In the genomic region with DNA sequence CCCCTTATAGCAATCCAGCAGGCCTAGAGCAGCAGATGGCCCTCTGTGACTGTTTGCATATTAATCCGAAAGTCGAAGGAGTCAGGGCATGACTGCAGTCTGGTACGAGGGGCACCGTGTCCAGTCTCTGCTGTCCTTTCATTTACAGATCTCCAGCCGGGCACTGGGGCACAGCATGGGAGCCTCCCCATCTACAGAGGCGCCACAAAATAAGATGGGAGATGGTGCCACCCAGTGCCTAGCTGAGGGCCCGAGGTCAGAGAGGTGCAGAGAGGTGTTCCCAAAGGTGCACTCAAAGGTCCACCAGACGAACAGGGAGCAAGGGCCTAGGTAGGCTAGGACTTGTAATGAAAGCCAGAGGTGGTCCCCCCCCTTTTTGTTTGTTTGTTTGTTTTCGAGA, we compare ENCODE assay signal across 11 mouse cellular contexts. TPM values are rescaled to one million over a fixed set of nuclear protein-coding genes. Genes with fewer than 3 reads are reported as not detected.
DNase-seq lines count a peak whose midpoint lies in the region; ATAC-seq and TF ChIP-seq lines count a peak whose summit lies in the region.
"Had no signal": no experiment of that assay in that cellular context is flagged by ENCODE, and none has a peak within 500 bp of the region (broad histone marks: within the 10 kb centered on the region; RNA-seq: fewer than 3 reads in every experiment).

No protein-coding gene starts in this region.

- H3K27ac ChIP-seq in heart, embryonic 15.5 days: peak overlapping the region; percentile 98
- H3K27ac ChIP-seq in midbrain, postnatal 0 days (ENCODE audit: low read depth, low read length): peak overlapping the region; percentile 38; the same call in 1 of the 2 replicates
- no peak overlapping the region; the same call in 1 of the 2 replicates for H3K27ac ChIP-seq in midbrain, embryonic 11.5 days (ENCODE audit: low read depth, low read length)
- peak overlapping the region; percentile 12 for H3K27ac ChIP-seq in hindbrain, embryonic 12.5 days
- H3K27ac ChIP-seq in neural tube, embryonic 14.5 days (ENCODE audit: low read depth, low read length): peak overlapping the region; percentile 45; the same call in 1 of the 2 replicates
- H3K27ac ChIP-seq in forebrain, embryonic 12.5 days: no peak overlapping the region

- 71% methylated on average over 9 of the region's 9 CpGs for WGBS in heart, embryonic 15.5 days
- 68% methylated on average over 9 of the region's 9 CpGs for WGBS in midbrain, postnatal 0 days
- 85% methylated on average over 9 of the region's 9 CpGs for WGBS in midbrain, embryonic 11.5 days
- whole genome bisulfite sequencing in hindbrain, embryonic 12.5 days: 75% methylated on average over 9 of the region's 9 CpGs
- WGBS in neural tube, embryonic 14.5 days: 76% methylated on average over 9 of the region's 9 CpGs
- 91% methylated on average over 9 of the region's 9 CpGs for WGBS in forebrain, embryonic 12.5 days

- intact Hi-C loops in heart, postnatal 36 days (cut with DNase I): loop anchor here (2.0 kb wide), 1 partner anchor 18 kb away; no protein-coding TSS in a partner anchor

- ATAC-seq in heart, embryonic 15.5 days (replicated peaks; ENCODE audit: insufficient number of reproducible peaks, insufficient read depth, low FRiP score, low read depth): no peak
- no peak for ATAC-seq in midbrain, postnatal 0 days (ENCODE audit: low FRiP score)
- no peak for ATAC-seq in midbrain, embryonic 11.5 days (ENCODE audit: low FRiP score)
- ATAC-seq in hindbrain, embryonic 12.5 days (ENCODE audit: low FRiP score): no peak
- ATAC-seq in neural tube, embryonic 14.5 days (ENCODE audit: low read depth): no peak
- no peak for ATAC-seq in forebrain, embryonic 12.5 days (ENCODE audit: low FRiP score)

- peak overlapping the region; percentile 78 for H3K9ac ChIP-seq in heart, embryonic 15.5 days
- H3K9ac ChIP-seq in midbrain, postnatal 0 days (replicated peaks; ENCODE audit: low read length, poor library complexity, severe bottlenecking): 0 out of 2 replicates have a peak overlapping the region, but pooled peaks have one; percentile 8
- no peak overlapping the region for H3K9ac ChIP-seq in midbrain, embryonic 11.5 days (ENCODE audit: low read length)
- no peak overlapping the region for H3K9ac ChIP-seq in hindbrain, embryonic 12.5 days
- H3K9ac ChIP-seq in neural tube, embryonic 14.5 days (replicated peaks; ENCODE audit: low read depth, low read length): 0 out of 2 replicates have a peak overlapping the region, but pooled peaks have one; percentile 13
- H3K9ac ChIP-seq in forebrain, embryonic 12.5 days: no peak overlapping the region

- H3K36me3 ChIP-seq in heart, embryonic 15.5 days: no peaks in the 10 kb centered on the region
- H3K36me3 ChIP-seq in midbrain, postnatal 0 days (ENCODE audit: insufficient read depth, low read length): peaks cover 4% of the 10 kb centered on the region; the same call in 1 of the 2 replicates
- H3K36me3 ChIP-seq in midbrain, embryonic 11.5 days (ENCODE audit: control insufficient read depth, insufficient read depth, low read length): no peaks in the 10 kb centered on the region
- no peaks in the 10 kb centered on the region for H3K36me3 ChIP-seq in hindbrain, embryonic 12.5 days
- H3K36me3 ChIP-seq in neural tube, embryonic 14.5 days (ENCODE audit: control insufficient read depth, insufficient read depth, low read length): no peaks in the 10 kb centered on the region
- H3K36me3 ChIP-seq in forebrain, embryonic 12.5 days (replicated peaks): no peaks in the 10 kb centered on the region; the same call in 1 of the 2 replicates

- peak overlapping the region; percentile 81; the same call in 1 of the 2 replicates for H3K4me3 ChIP-seq in heart, embryonic 15.5 days
- no peak overlapping the region for H3K4me3 ChIP-seq in midbrain, postnatal 0 days (ENCODE audit: low read depth, low read length)
- no peak overlapping the region for H3K4me3 ChIP-seq in midbrain, embryonic 11.5 days (ENCODE audit: low read depth, low read length)
- no peak overlapping the region for H3K4me3 ChIP-seq in hindbrain, embryonic 12.5 days
- no peak overlapping the region for H3K4me3 ChIP-seq in neural tube, embryonic 14.5 days (ENCODE audit: low read depth, low read length)
- no peak overlapping the region for H3K4me3 ChIP-seq in forebrain, embryonic 12.5 days (replicated peaks)

- TF ChIP-seq CTCF in midbrain, postnatal 0 days (IDR thresholded peaks at IDR 0.05): no peak

- no peak for DNase-seq in heart, postnatal 36 days
- DNase-seq in midbrain, postnatal 0 days (ENCODE audit: low spot score): no peak
- no peak for DNase-seq in midbrain, embryonic 11.5 days (ENCODE audit: low spot score, missing footprints)
- no peak for DNase-seq in cerebellum, adult 9-11 months
- DNase-seq: gastrocnemius, postnatal 36 days had no signal

- H3K4me1 ChIP-seq in heart, embryonic 15.5 days (replicated peaks): peaks cover 90% of the 10 kb centered on the region
- no peaks in the 10 kb centered on the region for H3K4me1 ChIP-seq in midbrain, postnatal 0 days (ENCODE audit: insufficient read depth, low read length)
- peaks cover 7% of the 10 kb centered on the region for H3K4me1 ChIP-seq in midbrain, embryonic 11.5 days (ENCODE audit: control insufficient read depth, insufficient read depth, low read length)
- H3K4me1 ChIP-seq in hindbrain, embryonic 12.5 days: peaks cover 48% of the 10 kb centered on the region
- H3K4me1 ChIP-seq in neural tube, embryonic 14.5 days (ENCODE audit: control insufficient read depth, insufficient read depth, low read length): peaks cover 13% of the 10 kb centered on the region
- H3K4me1 ChIP-seq in forebrain, embryonic 12.5 days: peaks cover 17% of the 10 kb centered on the region

- H3K9me3 ChIP-seq in heart, embryonic 15.5 days (replicated peaks): no peaks in the 10 kb centered on the region
- no peaks in the 10 kb centered on the region for H3K9me3 ChIP-seq in midbrain, postnatal 0 days (ENCODE audit: low read length)
- no peaks in the 10 kb centered on the region for H3K9me3 ChIP-seq in midbrain, embryonic 11.5 days (ENCODE audit: control insufficient read depth, low read length)
- no peaks in the 10 kb centered on the region for H3K9me3 ChIP-seq in hindbrain, embryonic 12.5 days (replicated peaks)
- H3K9me3 ChIP-seq in neural tube, embryonic 14.5 days (ENCODE audit: control insufficient read depth, low read length): no peaks in the 10 kb centered on the region
- no peaks in the 10 kb centered on the region for H3K9me3 ChIP-seq in forebrain, embryonic 12.5 days

- peak overlapping the region; percentile 81 for H3K4me2 ChIP-seq in heart, embryonic 15.5 days
- no peak overlapping the region for H3K4me2 ChIP-seq in midbrain, postnatal 0 days (ENCODE audit: low read depth, low read length, poor library complexity, severe bottlenecking)
- no peak overlapping the region for H3K4me2 ChIP-seq in midbrain, embryonic 11.5 days
- H3K4me2 ChIP-seq in hindbrain, embryonic 12.5 days (replicated peaks): no peak overlapping the region
- H3K4me2 ChIP-seq in neural tube, embryonic 14.5 days (ENCODE audit: low read depth, low read length): no peak overlapping the region
- H3K4me2 ChIP-seq in forebrain, embryonic 12.5 days: no peak overlapping the region

- no peaks in the 10 kb centered on the region for H3K27me3 ChIP-seq in heart, embryonic 15.5 days
- H3K27me3 ChIP-seq in midbrain, postnatal 0 days (ENCODE audit: insufficient read depth, low read length): no peaks in the 10 kb centered on the region
- H3K27me3 ChIP-seq in midbrain, embryonic 11.5 days (ENCODE audit: control insufficient read depth, insufficient read depth, low read length): no peaks in the 10 kb centered on the region
- 0 out of 2 replicates have a peak, but pooled peaks cover 9% of the 10 kb centered on the region for H3K27me3 ChIP-seq in hindbrain, embryonic 12.5 days
- no peaks in the 10 kb centered on the region for H3K27me3 ChIP-seq in neural tube, embryonic 14.5 days (ENCODE audit: control insufficient read depth, insufficient read depth, low read length)
- peaks cover 7% of the 10 kb centered on the region; the same call in 1 of the 2 replicates for H3K27me3 ChIP-seq in forebrain, embryonic 12.5 days

RNA-seq across cellular contexts. Expression of a gene that starts 5.7 kb away (rescaled TPM):
- 14.0 and 14.7 TPM in 2 replicates for polyA plus RNA-seq in heart, embryonic 15.5 days (2015; fragmentation: Nextera tagmentation; extraction: Ambion mirVana)
- total RNA-seq in heart, postnatal 36 days (2021): 10 to 100 TPM; 43.6 to 56.2 TPM
- 4.1 and 5.6 TPM in 2 replicates for total RNA-seq in midbrain, postnatal 0 days (2014; rRNA removed)
- 3.0 and 3.9 TPM in 2 replicates for polyA plus RNA-seq in midbrain, postnatal 0 days (2015; fragmentation: Nextera tagmentation; extraction: Ambion mirVana)
- polyA plus RNA-seq in midbrain, embryonic 11.5 days (2014; fragmentation: Nextera tagmentation; extraction: Ambion mirVana): 1.5 and 2.7 TPM in 2 replicates
- polyA plus RNA-seq in hindbrain, embryonic 12.5 days (2016; fragmentation: Nextera tagmentation; extraction: Ambion mirVana): 1.8 and 2.4 TPM in 2 replicates
- polyA plus RNA-seq in neural tube, embryonic 14.5 days (2014; fragmentation: Nextera tagmentation; extraction: Ambion mirVana): 1.8 and 2.2 TPM in 2 replicates
- 1.2 and 1.4 TPM in 2 replicates for polyA plus RNA-seq in forebrain, embryonic 12.5 days (2016; fragmentation: Nextera tagmentation; extraction: Ambion mirVana)

RNA-seq across cellular contexts. Expression of a gene that starts 21.8 kb away (rescaled TPM):
- polyA plus RNA-seq in heart, embryonic 15.5 days (2015; fragmentation: Nextera tagmentation; extraction: Ambion mirVana): 0.63 and 0.76 TPM in 2 replicates
- total RNA-seq in heart, postnatal 36 days (2021): under 1 TPM; 0.62 to 0.64 TPM
- 0.19 TPM in 1 of 2 replicates, not detected in the other for total RNA-seq in midbrain, postnatal 0 days (2014; rRNA removed)
- 0.17 TPM in 1 of 2 replicates, not detected in the other for polyA plus RNA-seq in midbrain, postnatal 0 days (2015; fragmentation: Nextera tagmentation; extraction: Ambion mirVana)
- polyA plus RNA-seq in midbrain, embryonic 11.5 days (2014; fragmentation: Nextera tagmentation; extraction: Ambion mirVana): 0.12 and 0.29 TPM in 2 replicates
- 0.45 and 0.90 TPM in 2 replicates for polyA plus RNA-seq in hindbrain, embryonic 12.5 days (2016; fragmentation: Nextera tagmentation; extraction: Ambion mirVana)
- polyA plus RNA-seq in neural tube, embryonic 14.5 days (2014; fragmentation: Nextera tagmentation; extraction: Ambion mirVana): 0.17 and 0.23 TPM in 2 replicates
- polyA plus RNA-seq in forebrain, embryonic 12.5 days (2016; fragmentation: Nextera tagmentation; extraction: Ambion mirVana): 0.10 and 0.22 TPM in 2 replicates

RNA-seq across cellular contexts. Expression of a gene that starts 30.8 kb away (rescaled TPM):
- polyA plus RNA-seq in heart, embryonic 15.5 days (2015; fragmentation: Nextera tagmentation; extraction: Ambion mirVana): 0.47 TPM in 1 of 2 replicates, not detected in the other
- total RNA-seq in heart, postnatal 36 days (2021): not detected
- total RNA-seq in midbrain, postnatal 0 days (2014; rRNA removed): not detected in 2 replicates
- not detected in 2 replicates for polyA plus RNA-seq in midbrain, postnatal 0 days (2015; fragmentation: Nextera tagmentation; extraction: Ambion mirVana)
- not detected in 2 replicates for polyA plus RNA-seq in midbrain, embryonic 11.5 days (2014; fragmentation: Nextera tagmentation; extraction: Ambion mirVana)
- polyA plus RNA-seq in hindbrain, embryonic 12.5 days (2016; fragmentation: Nextera tagmentation; extraction: Ambion mirVana): 0.41 and 0.46 TPM in 2 replicates
- polyA plus RNA-seq in neural tube, embryonic 14.5 days (2014; fragmentation: Nextera tagmentation; extraction: Ambion mirVana): not detected in 2 replicates
- 0.17 and 0.24 TPM in 2 replicates for polyA plus RNA-seq in forebrain, embryonic 12.5 days (2016; fragmentation: Nextera tagmentation; extraction: Ambion mirVana)
- total RNA-seq: adrenal gland, postnatal 4 days; gastrocnemius, postnatal 36 days; left cerebral cortex, postnatal 14 days had no signal

RNA-seq across cellular contexts. Expression of a gene that starts 32.0 kb away (rescaled TPM):
- 69.7 and 77.3 TPM in 2 replicates for polyA plus RNA-seq in heart, embryonic 15.5 days (2015; fragmentation: Nextera tagmentation; extraction: Ambion mirVana)
- total RNA-seq in heart, postnatal 36 days (2021): 10 to 100 TPM; 80.4 to 83.7 TPM
- total RNA-seq in midbrain, postnatal 0 days (2014; rRNA removed): 95.5 and 98.5 TPM in 2 replicates
- polyA plus RNA-seq in midbrain, postnatal 0 days (2015; fragmentation: Nextera tagmentation; extraction: Ambion mirVana): 79.4 and 90.0 TPM in 2 replicates
- polyA plus RNA-seq in midbrain, embryonic 11.5 days (2014; fragmentation: Nextera tagmentation; extraction: Ambion mirVana): 124 and 133 TPM in 2 replicates
- 107 and 117 TPM in 2 replicates for polyA plus RNA-seq in hindbrain, embryonic 12.5 days (2016; fragmentation: Nextera tagmentation; extraction: Ambion mirVana)
- 108 and 113 TPM in 2 replicates for polyA plus RNA-seq in neural tube, embryonic 14.5 days (2014; fragmentation: Nextera tagmentation; extraction: Ambion mirVana)
- polyA plus RNA-seq in forebrain, embryonic 12.5 days (2016; fragmentation: Nextera tagmentation; extraction: Ambion mirVana): 105 and 117 TPM in 2 replicates

RNA-seq across cellular contexts. Expression of a gene that starts 39.7 kb away (rescaled TPM):
- 1.5 and 5.4 TPM in 2 replicates for polyA plus RNA-seq in heart, embryonic 15.5 days (2015; fragmentation: Nextera tagmentation; extraction: Ambion mirVana)
- 1 to 10 TPM; 1.7 to 2.0 TPM for total RNA-seq in heart, postnatal 36 days (2021)
- total RNA-seq in midbrain, postnatal 0 days (2014; rRNA removed): 5.8 and 8.9 TPM in 2 replicates
- 5.8 and 7.1 TPM in 2 replicates for polyA plus RNA-seq in midbrain, postnatal 0 days (2015; fragmentation: Nextera tagmentation; extraction: Ambion mirVana)
- 1.9 and 2.5 TPM in 2 replicates for polyA plus RNA-seq in midbrain, embryonic 11.5 days (2014; fragmentation: Nextera tagmentation; extraction: Ambion mirVana)
- polyA plus RNA-seq in hindbrain, embryonic 12.5 days (2016; fragmentation: Nextera tagmentation; extraction: Ambion mirVana): 5.0 TPM in 2 replicates
- polyA plus RNA-seq in neural tube, embryonic 14.5 days (2014; fragmentation: Nextera tagmentation; extraction: Ambion mirVana): 6.2 and 9.5 TPM in 2 replicates
- 4.1 and 5.2 TPM in 2 replicates for polyA plus RNA-seq in forebrain, embryonic 12.5 days (2016; fragmentation: Nextera tagmentation; extraction: Ambion mirVana)

Comparison
In these comparisons a context has a peak if more than half of its experiments do, and no peak if none do; other contexts are left out.
1. H3K27ac ChIP-seq: peak in heart, embryonic 15.5 days (single experiment), midbrain, postnatal 0 days (single experiment), hindbrain, embryonic 12.5 days (single experiment) and neural tube, embryonic 14.5 days (single experiment); none in midbrain, embryonic 11.5 days (single experiment) and forebrain, embryonic 12.5 days (single experiment).
2. H3K9ac ChIP-seq: peak in heart, embryonic 15.5 days (single experiment), midbrain, postnatal 0 days (single experiment) and neural tube, embryonic 14.5 days (single experiment); none in midbrain, embryonic 11.5 days (single experiment), hindbrain, embryonic 12.5 days (single experiment) and forebrain, embryonic 12.5 days (single experiment).